Mouse (Mus musculus): ENCODE results near the gene Mboat2. TPM values are rescaled to one million over a fixed set of nuclear protein-coding genes. Genes with fewer than 3 reads are reported as not detected.
A peak's percentile ranks its signal among the peaks of the same experiment; 100 is the strongest.

Mboat2 gene
- polyA plus RNA-seq, 1 experiment from 2014 or later = 49.6 TPM

- whole genome bisulfite sequencing = 46% methylated on average over 4 of the region's 4 CpGs
- Histone ChIP-seq H3K9me3 (replicated peaks) (no peaks in the 10 kb centered on the region), H3K4me1 (peaks cover 25% of the 10 kb centered on the region), H3K4me3 (no peak overlapping the region), H3K27me3 (ENCODE audit: low read depth, poor library complexity, severe bottlenecking) (no peaks in the 10 kb centered on the region), H3K36me3 (no peaks in the 10 kb centered on the region), H3K27ac (no peak overlapping the region)
- no peak for DNase-seq (ENCODE audit: low spot score)
Observed at GRCm38 (mm10) chr12:24870901-24871300, 40.2 kb downstream of the Mboat2 start.

- H3K27ac ChIP-seq = no peak overlapping the region
- H3K27me3 ChIP-seq (ENCODE audit: low read depth, poor library complexity, severe bottlenecking) = no peaks in the 10 kb centered on the region
- H3K9me3 ChIP-seq (replicated peaks) = no peaks in the 10 kb centered on the region
- no peaks in the 10 kb centered on the region for H3K36me3 ChIP-seq
- peaks cover 27% of the 10 kb centered on the region for H3K4me1 ChIP-seq
- DNase-seq (ENCODE audit: low spot score) = no peak
- no peak overlapping the region for H3K4me3 ChIP-seq
- 94% methylated on average over 8 of the region's 8 CpGs for WGBS
Observed at GRCm38 (mm10) chr12:24872264-24872663, 41.6 kb downstream of the Mboat2 start.

GRCm38 (mm10) chr12:24872689-24873088 lies 42.0 kb downstream of the Mboat2 start:
- H3K27ac ChIP-seq = no peak overlapping the region
- 86% methylated on average over 10 of the region's 10 CpGs for WGBS
- no peak overlapping the region for H3K4me3 ChIP-seq
- H3K27me3 ChIP-seq (ENCODE audit: low read depth, poor library complexity, severe bottlenecking) = no peaks in the 10 kb centered on the region
- H3K4me1 ChIP-seq = peaks cover 31% of the 10 kb centered on the region
- no peaks in the 10 kb centered on the region for H3K36me3 ChIP-seq
- DNase-seq (ENCODE audit: low spot score) = no peak
- H3K9me3 ChIP-seq (replicated peaks) = no peaks in the 10 kb centered on the region

- H3K27me3 ChIP-seq (ENCODE audit: low read depth, poor library complexity, severe bottlenecking) = no peaks in the 10 kb centered on the region
- H3K27ac ChIP-seq = no peak overlapping the region
- H3K36me3 ChIP-seq = no peaks in the 10 kb centered on the region
- WGBS = 85% methylated on average over 1 of the region's 1 CpGs
- peaks cover 35% of the 10 kb centered on the region for H3K4me1 ChIP-seq
- no peaks in the 10 kb centered on the region for H3K9me3 ChIP-seq (replicated peaks)
- H3K4me3 ChIP-seq = no peak overlapping the region
- DNase-seq (ENCODE audit: low spot score) = no peak
Observed at GRCm38 (mm10) chr12:24875908-24876307, 45.2 kb downstream of the Mboat2 start.

- Histone ChIP-seq H3K27ac (0 out of 2 replicates have a peak overlapping the region, but pooled peaks have one; percentile 23), H3K9me3 (replicated peaks) (no peaks in the 10 kb centered on the region), H3K27me3 (ENCODE audit: low read depth, poor library complexity, severe bottlenecking) (no peaks in the 10 kb centered on the region), H3K36me3 (no peaks in the 10 kb centered on the region), H3K4me3 (no peak overlapping the region), H3K4me1 (peaks cover 29% of the 10 kb centered on the region)
- no peak for DNase-seq (ENCODE audit: low spot score)
- WGBS = 79% methylated on average over 7 of the region's 7 CpGs
Observed at GRCm38 (mm10) chr12:24877231-24877630, 46.6 kb downstream of the Mboat2 start.

- no peak for DNase-seq (ENCODE audit: low spot score)
- peaks cover 29% of the 10 kb centered on the region for H3K4me1 ChIP-seq
- H3K36me3 ChIP-seq = peaks cover 6% of the 10 kb centered on the region
- H3K27ac ChIP-seq = no peak overlapping the region
- H3K27me3 ChIP-seq (ENCODE audit: low read depth, poor library complexity, severe bottlenecking) = no peaks in the 10 kb centered on the region
- no peaks in the 10 kb centered on the region for H3K9me3 ChIP-seq (replicated peaks)
- WGBS = 91% methylated on average over 6 of the region's 6 CpGs
- no peak overlapping the region for H3K4me3 ChIP-seq
Observed at GRCm38 (mm10) chr12:24878090-24878489, 47.4 kb downstream of the Mboat2 start.

GRCm38 (mm10) chr12:24878735-24879362 lies 48.2 kb downstream of the Mboat2 start:
- Histone ChIP-seq H3K9me3 (replicated peaks) (no peaks in the 10 kb centered on the region), H3K36me3 (peaks cover 14% of the 10 kb centered on the region), H3K4me3 (no peak overlapping the region), H3K4me1 (peaks cover 29% of the 10 kb centered on the region), H3K27ac (peak overlapping the region; percentile 32; the same call in 1 of the 2 replicates), H3K27me3 (ENCODE audit: low read depth, poor library complexity, severe bottlenecking) (no peaks in the 10 kb centered on the region)
- 54% methylated on average over 5 of the region's 5 CpGs for WGBS
- DNase-seq (ENCODE audit: low spot score) = no peak

- peaks cover 29% of the 10 kb centered on the region for H3K4me1 ChIP-seq
- WGBS = 83% methylated on average over 10 of the region's 10 CpGs
- no peak for DNase-seq (ENCODE audit: low spot score)
- H3K27ac ChIP-seq = no peak overlapping the region
- H3K27me3 ChIP-seq (ENCODE audit: low read depth, poor library complexity, severe bottlenecking) = no peaks in the 10 kb centered on the region
- no peaks in the 10 kb centered on the region for H3K9me3 ChIP-seq (replicated peaks)
- no peak overlapping the region for H3K4me3 ChIP-seq
- H3K36me3 ChIP-seq = peaks cover 22% of the 10 kb centered on the region
Observed at GRCm38 (mm10) chr12:24879613-24880029, 48.9 kb downstream of the Mboat2 start.

- Histone ChIP-seq H3K4me3 (no peak overlapping the region), H3K27me3 (ENCODE audit: low read depth, poor library complexity, severe bottlenecking) (no peaks in the 10 kb centered on the region), H3K36me3 (peaks cover 48% of the 10 kb centered on the region), H3K4me1 (peaks cover 15% of the 10 kb centered on the region), H3K27ac (no peak overlapping the region), H3K9me3 (replicated peaks) (no peaks in the 10 kb centered on the region)
- WGBS = 94% methylated on average over 3 of the region's 3 CpGs
- no peak for DNase-seq (ENCODE audit: low spot score)
Observed at GRCm38 (mm10) chr12:24883279-24883678, 52.6 kb downstream of the Mboat2 start.

GRCm38 (mm10) chr12:24886800-24887199 lies 56.1 kb downstream of the Mboat2 start:
- Histone ChIP-seq H3K4me1 (0 out of 2 replicates have a peak, but pooled peaks cover 2% of the 10 kb centered on the region), H3K36me3 (peaks cover 74% of the 10 kb centered on the region), H3K27me3 (ENCODE audit: low read depth, poor library complexity, severe bottlenecking) (no peaks in the 10 kb centered on the region), H3K27ac (no peak overlapping the region), H3K4me3 (no peak overlapping the region), H3K9me3 (replicated peaks) (no peaks in the 10 kb centered on the region)
- no peak for DNase-seq (ENCODE audit: low spot score)

GRCm38 (mm10) chr12:24889371-24890051 lies 58.8 kb downstream of the Mboat2 start:
- no peak for DNase-seq (ENCODE audit: low spot score)
- H3K4me3 ChIP-seq = no peak overlapping the region
- H3K27ac ChIP-seq = no peak overlapping the region
- no peaks in the 10 kb centered on the region for H3K27me3 ChIP-seq (ENCODE audit: low read depth, poor library complexity, severe bottlenecking)
- H3K9me3 ChIP-seq (replicated peaks) = no peaks in the 10 kb centered on the region
- H3K36me3 ChIP-seq = peaks cover 57% of the 10 kb centered on the region
- WGBS = 85% methylated on average over 7 of the region's 7 CpGs
- peaks cover 13% of the 10 kb centered on the region for H3K4me1 ChIP-seq

GRCm38 (mm10) chr12:24890158-24890557 lies 59.5 kb downstream of the Mboat2 start:
- no peak for DNase-seq (ENCODE audit: low spot score)
- H3K27me3 ChIP-seq (ENCODE audit: low read depth, poor library complexity, severe bottlenecking) = no peaks in the 10 kb centered on the region
- H3K27ac ChIP-seq = no peak overlapping the region
- H3K4me1 ChIP-seq = peaks cover 16% of the 10 kb centered on the region
- H3K36me3 ChIP-seq = peaks cover 54% of the 10 kb centered on the region
- 98% methylated on average over 2 of the region's 2 CpGs for WGBS
- H3K4me3 ChIP-seq = no peak overlapping the region
- no peaks in the 10 kb centered on the region for H3K9me3 ChIP-seq (replicated peaks)

GRCm38 (mm10) chr12:24890684-24891459 lies 60.2 kb downstream of the Mboat2 start:
- Histone ChIP-seq H3K4me1 (peaks cover 16% of the 10 kb centered on the region), H3K9me3 (replicated peaks) (no peaks in the 10 kb centered on the region), H3K36me3 (peaks cover 55% of the 10 kb centered on the region), H3K4me3 (no peak overlapping the region), H3K27ac (no peak overlapping the region; the same call in 1 of the 2 replicates), H3K27me3 (ENCODE audit: low read depth, poor library complexity, severe bottlenecking) (no peaks in the 10 kb centered on the region)
- DNase-seq (ENCODE audit: low spot score) = no peak
- 90% methylated on average over 8 of the region's 8 CpGs for WGBS
